Mouse (Mus musculus) heart, embryonic 16.5 days (tissue): ENCODE measurements around the gene Sept7. TPM values are rescaled to one million over a fixed set of nuclear protein-coding genes. Genes with fewer than 3 reads are reported as not detected.

ENCODE experiments used
- ATAC-seq: fragments of 200-750 bp; cut with Nextera tagmentation; replicated peaks from 2 replicates; pipeline ENCODE4 v1.8.0; 2017; ENCODE audit warnings: moderate number of reproducible peaks; ENCODE audit not compliant: insufficient read depth, low FRiP score; ENCODE audit errors: extremely low read depth
- H3K27ac ChIP-seq: fragments of 300-500 bp; sonication (generic); 2 replicates; pipeline ENCODE4 v1.5.1; 2014; ENCODE audit warnings: mild to moderate bottlenecking, low read length, control low read depth, moderate library complexity
- H3K27me3 ChIP-seq: fragments of 300-500 bp; sonication (generic); 2 replicates; pipeline ENCODE4 v1.6.1; 2014; ENCODE audit warnings: low read length, mixed read lengths; ENCODE audit not compliant: control insufficient read depth, insufficient read depth
- H3K36me3 ChIP-seq: fragments of 300-500 bp; sonication (generic); 2 replicates; pipeline ENCODE4 v1.6.1; 2014; ENCODE audit not compliant: control insufficient read depth, insufficient read depth
- H3K4me1 ChIP-seq: fragments of 300-500 bp; sonication (generic); 2 replicates; pipeline ENCODE4 v1.6.1; 2014; ENCODE audit warnings: low read length, mixed read lengths; ENCODE audit not compliant: control insufficient read depth, insufficient read depth
- H3K4me2 ChIP-seq: fragments of 300-500 bp; sonication (generic); 2 replicates; pipeline ENCODE4 v1.6.1; 2014; ENCODE audit warnings: low read depth, mild to moderate bottlenecking, control low read depth, low read length
- H3K4me3 ChIP-seq: fragments of 300-500 bp; sonication (generic); 2 replicates; pipeline ENCODE4 v1.5.1; 2014; ENCODE audit warnings: mild to moderate bottlenecking, control low read depth, low read length
- H3K9ac ChIP-seq: fragments of 300-500 bp; sonication (generic); 2 replicates; pipeline ENCODE4 v1.6.1; 2014; ENCODE audit warnings: low read length, control low read depth
- H3K9me3 ChIP-seq: fragments of 300-500 bp; sonication (generic); replicated peaks from 2 replicates; pipeline ENCODE4 v1.6.1; 2016; ENCODE audit warnings: low read length; ENCODE audit not compliant: control insufficient read depth
- WGBS: fragments of 180-500 bp; shearing (Covaris S2); extraction: QIAGEN DNeasy Blood & Tissue Kit; methylation state at CpG from one replicate; pipeline ENCODE4 v1.1.7; 2014; 5-methylcytosine and 5-hydroxymethylcytosine counted together
- polyA plus RNA-seq: library from polyadenylated mRNA; unstranded; fragments of >200 nt; fragmentation: Nextera tagmentation; extraction: Ambion mirVana; gene quantifications from 2 replicates; pipeline ENCODE4 v1.2.1, GENCODE M21; 2015

The Sept7 gene
- polyA plus RNA-seq, 1 experiment from 2014 or later: 273 TPM

DNA sequence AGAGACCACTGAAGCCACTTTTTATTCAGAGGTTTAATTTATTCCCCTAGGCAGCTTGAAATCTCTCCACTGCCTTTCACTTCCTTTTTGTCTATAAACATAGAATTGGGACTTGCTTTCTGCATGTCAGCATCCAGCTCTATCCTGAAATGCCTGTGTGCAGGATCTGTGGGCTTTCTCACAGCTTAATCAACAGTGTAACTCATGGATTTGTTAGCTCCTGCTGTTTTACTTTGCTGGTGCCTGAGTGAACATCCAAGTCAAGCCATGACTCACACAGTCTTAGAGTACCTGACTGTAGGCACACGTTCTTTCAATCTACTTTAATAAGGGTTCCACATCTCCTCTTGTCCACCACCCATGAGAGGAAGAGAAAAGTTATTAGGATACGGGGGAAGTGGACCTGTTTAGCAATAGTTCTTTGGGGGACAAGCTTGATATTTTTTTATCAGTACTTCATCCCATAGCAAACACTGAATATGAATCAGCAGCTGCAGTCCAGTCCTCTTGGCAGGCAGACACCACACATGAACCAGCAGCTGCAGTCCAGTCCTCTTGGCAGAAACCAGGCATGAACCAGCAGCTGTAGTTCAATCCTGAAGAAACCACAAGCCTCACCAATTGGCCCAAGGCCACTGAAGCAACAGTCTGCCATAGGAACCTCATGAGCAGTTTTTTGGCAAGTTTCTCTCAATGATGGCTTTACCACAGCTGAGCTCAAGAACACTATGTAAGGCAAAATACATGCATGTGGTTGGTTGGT lies 85.4 kb downstream of the Sept7 start:
- Histone ChIP-seq H3K4me3 (no peak overlapping the region), H3K9ac (no peak overlapping the region), H3K4me1 (no peaks in the 10 kb centered on the region), H3K9me3 (0 out of 2 replicates have a peak, but pooled peaks cover 3% of the 10 kb centered on the region), H3K4me2 (no peak overlapping the region), H3K27ac (no peak overlapping the region), H3K36me3 (no peaks in the 10 kb centered on the region), H3K27me3 (no peaks in the 10 kb centered on the region)
- ATAC-seq: no peak
- WGBS: 72% methylated on average over 2 of the region's 2 CpGs

GRCm38 (mm10) chr9:25340412-25340811 lies 88.2 kb downstream of the Sept7 start:
- WGBS: 56% methylated on average over 1 of the region's 1 CpGs
- H3K27ac ChIP-seq: no peak overlapping the region
- no peaks in the 10 kb centered on the region for H3K4me1 ChIP-seq
- H3K9ac ChIP-seq: no peak overlapping the region
- no peak for ATAC-seq
- H3K4me3 ChIP-seq: no peak overlapping the region
- no peak overlapping the region for H3K4me2 ChIP-seq
- H3K36me3 ChIP-seq: no peaks in the 10 kb centered on the region
- H3K9me3 ChIP-seq: 0 out of 2 replicates have a peak, but pooled peaks cover 3% of the 10 kb centered on the region
- no peaks in the 10 kb centered on the region for H3K27me3 ChIP-seq

GRCm38 (mm10) chr9:25353775-25354174 lies 101.5 kb downstream of the Sept7 start:
- Histone ChIP-seq H3K9me3 (0 out of 2 replicates have a peak, but pooled peaks cover 3% of the 10 kb centered on the region), H3K27ac (no peak overlapping the region), H3K4me2 (no peak overlapping the region), H3K36me3 (no peaks in the 10 kb centered on the region), H3K27me3 (no peaks in the 10 kb centered on the region), H3K4me3 (no peak overlapping the region), H3K9ac (no peak overlapping the region), H3K4me1 (no peaks in the 10 kb centered on the region)
- WGBS: 79% methylated on average over 1 of the region's 1 CpGs
- no peak for ATAC-seq

GRCm38 (mm10) chr9:25355806-25356205 lies 103.6 kb downstream of the Sept7 start:
- no peaks in the 10 kb centered on the region for H3K4me1 ChIP-seq
- WGBS: 85% methylated on average over 11 of the region's 11 CpGs
- H3K9me3 ChIP-seq: 0 out of 2 replicates have a peak, but pooled peaks cover 3% of the 10 kb centered on the region
- no peak for ATAC-seq
- no peaks in the 10 kb centered on the region for H3K36me3 ChIP-seq
- H3K27ac ChIP-seq: no peak overlapping the region
- H3K27me3 ChIP-seq: no peaks in the 10 kb centered on the region
- H3K4me2 ChIP-seq: no peak overlapping the region
- no peak overlapping the region for H3K4me3 ChIP-seq
- no peak overlapping the region for H3K9ac ChIP-seq

GRCm38 (mm10) chr9:25357589-25357988 lies 105.3 kb downstream of the Sept7 start:
- no peak overlapping the region for H3K27ac ChIP-seq
- no peak overlapping the region for H3K4me2 ChIP-seq
- no peak for ATAC-seq
- H3K27me3 ChIP-seq: no peaks in the 10 kb centered on the region
- no peak overlapping the region for H3K4me3 ChIP-seq
- no peaks in the 10 kb centered on the region for H3K36me3 ChIP-seq
- no peak overlapping the region for H3K9ac ChIP-seq
- H3K4me1 ChIP-seq: no peaks in the 10 kb centered on the region
- H3K9me3 ChIP-seq: 0 out of 2 replicates have a peak, but pooled peaks cover 3% of the 10 kb centered on the region
- 95% methylated on average over 12 of the region's 12 CpGs for WGBS

DNA sequence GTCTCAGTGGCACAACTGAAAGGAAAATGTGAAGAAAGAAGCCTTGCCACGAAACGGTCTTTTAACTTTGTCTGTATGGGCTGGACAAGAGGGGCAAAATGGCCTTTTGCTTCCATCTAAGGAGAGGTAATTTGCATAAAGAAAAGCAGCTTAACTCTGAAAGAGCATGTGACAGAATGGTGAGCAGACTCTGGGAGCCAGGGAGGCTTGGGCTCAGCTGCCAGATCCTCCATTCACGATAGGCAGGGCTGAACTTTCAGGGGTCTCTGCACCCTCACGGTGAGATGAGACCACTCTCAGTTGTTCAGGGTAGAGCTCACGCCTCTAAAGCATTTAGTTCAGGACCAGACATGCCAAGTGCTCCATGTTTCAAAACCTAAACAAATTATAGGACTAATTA lies 105.8 kb downstream of the Sept7 start:
- Histone ChIP-seq H3K4me1 (no peaks in the 10 kb centered on the region), H3K4me2 (no peak overlapping the region), H3K9me3 (0 out of 2 replicates have a peak, but pooled peaks cover 3% of the 10 kb centered on the region), H3K27me3 (no peaks in the 10 kb centered on the region), H3K36me3 (no peaks in the 10 kb centered on the region), H3K4me3 (no peak overlapping the region), H3K9ac (no peak overlapping the region), H3K27ac (no peak overlapping the region)
- no peak for ATAC-seq
- WGBS: 75% methylated on average over 5 of the region's 5 CpGs

Other genes with a start within 250 kb of the Sept7 start
- not detected in 2 replicates for gene Gm10181, start 163.0 kb upstream of the Sept7 start, polyA plus RNA-seq
- 30.7 and 31.7 TPM in 2 replicates for gene Herpud2, start 100.6 kb upstream of the Sept7 start, polyA plus RNA-seq
- 19.1 and 22.9 TPM in 2 replicates for gene Eepd1, start 229.1 kb downstream of the Sept7 start, polyA plus RNA-seq